Mouse (Mus musculus) forebrain, embryonic 16.5 days (tissue): ENCODE results near the gene Tmx1. TPM values are rescaled to one million over a fixed set of nuclear protein-coding genes. Genes with fewer than 3 reads are reported as not detected.

Source experiments
- ATAC-seq: fragments of 200-750 bp; cut with Nextera tagmentation; 2 replicates; pipeline ENCODE4 v1.8.0; 2017; ENCODE audit warnings: mild to moderate bottlenecking, moderate library complexity
- H3K27ac ChIP-seq: fragments of 300-500 bp; sonication (generic); 2 replicates; pipeline ENCODE4 v1.5.1; 2014; ENCODE audit warnings: low read length, control low read depth
- H3K27me3 ChIP-seq: fragments of 300-500 bp; sonication (generic); replicated peaks from 2 replicates; pipeline ENCODE4 v1.6.1; 2014; ENCODE audit warnings: low read length; ENCODE audit not compliant: control insufficient read depth, insufficient read depth
- H3K36me3 ChIP-seq: fragments of 300-500 bp; sonication (generic); 2 replicates; pipeline ENCODE4 v1.6.1; 2014; ENCODE audit not compliant: control insufficient read depth, insufficient read depth
- H3K4me1 ChIP-seq: fragments of 300-500 bp; sonication (generic); replicated peaks from 2 replicates; pipeline ENCODE4 v1.6.1; 2014; ENCODE audit warnings: low read length; ENCODE audit not compliant: control insufficient read depth, insufficient read depth
- H3K4me2 ChIP-seq: fragments of 300-500 bp; sonication (generic); 2 replicates; pipeline ENCODE4 v1.6.1; 2014; ENCODE audit warnings: mild to moderate bottlenecking, low read length, control low read depth
- H3K4me3 ChIP-seq: fragments of 300-500 bp; sonication (generic); replicated peaks from 2 replicates; pipeline ENCODE4 v1.5.1; 2014; ENCODE audit warnings: mild to moderate bottlenecking, low read length, control low read depth
- H3K9ac ChIP-seq: fragments of 300-500 bp; sonication (generic); replicated peaks from 2 replicates; pipeline ENCODE4 v1.6.1; 2014; ENCODE audit warnings: low read depth, low read length, control low read depth
- H3K9me3 ChIP-seq: fragments of 300-500 bp; sonication (generic); 2 replicates; pipeline ENCODE4 v1.6.1; 2016; ENCODE audit warnings: low read length; ENCODE audit not compliant: control insufficient read depth
- WGBS: fragments of 180-500 bp; shearing (Covaris S2); extraction: QIAGEN DNeasy Blood & Tissue Kit; methylation state at CpG from one replicate; pipeline ENCODE4 v1.1.7; 2014; 5-methylcytosine and 5-hydroxymethylcytosine counted together
- polyA plus RNA-seq: library from polyadenylated mRNA; unstranded; fragments of >200 nt; fragmentation: Nextera tagmentation; extraction: Ambion mirVana; gene quantifications from 2 replicates; pipeline ENCODE4 v1.2.1, GENCODE M21; 2015

Tmx1 gene
- polyA plus RNA-seq, 1 experiment from 2014 or later = 128 TPM

GRCm38 (mm10) chr12:70476884-70477576 is 24.1 kb downstream of the Tmx1 start:
- no peak for ATAC-seq
- Histone ChIP-seq H3K4me3 (no peak overlapping the region), H3K4me2 (no peak overlapping the region), H3K9ac (no peak overlapping the region), H3K9me3 (peaks cover 4% of the 10 kb centered on the region; the same call in 1 of the 2 replicates), H3K36me3 (no peaks in the 10 kb centered on the region), H3K4me1 (no peaks in the 10 kb centered on the region), H3K27ac (no peak overlapping the region), H3K27me3 (no peaks in the 10 kb centered on the region)
- 75% methylated on average over 16 of the region's 16 CpGs for WGBS

DNA sequence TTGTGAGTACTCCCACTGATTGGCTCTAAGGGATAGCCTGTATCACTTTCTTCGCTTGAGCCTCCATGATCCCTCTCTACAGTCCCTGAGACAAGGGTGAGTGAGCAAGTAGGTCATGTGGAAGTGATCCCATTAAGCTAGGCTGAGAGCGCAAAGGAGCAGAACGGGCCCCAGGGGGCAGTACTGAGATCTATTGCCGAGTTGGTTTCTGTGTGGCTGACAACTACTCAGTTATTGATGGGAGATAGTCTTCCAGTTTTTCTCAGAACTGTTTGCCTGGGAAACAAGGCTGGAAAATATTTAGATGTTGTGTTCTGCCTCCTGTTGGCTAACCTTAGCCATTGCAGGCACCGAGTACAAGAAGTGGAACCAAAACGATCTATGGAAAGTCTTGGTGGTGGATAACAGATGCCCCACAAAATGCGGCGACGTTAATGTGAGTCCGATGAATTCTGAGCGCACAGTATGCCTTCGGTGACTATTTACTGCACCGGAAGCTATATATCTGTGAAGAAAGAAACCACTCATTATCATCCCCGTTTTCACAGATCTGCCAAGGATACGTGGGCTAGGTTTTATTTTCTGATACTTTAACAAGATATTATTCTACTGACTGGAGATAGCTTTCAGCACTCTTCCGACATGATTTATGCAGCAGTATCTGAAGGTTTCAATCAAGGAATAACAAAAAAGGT is 24.8 kb downstream of the Tmx1 start:
- Histone ChIP-seq H3K9me3 (no peaks in the 10 kb centered on the region), H3K9ac (no peak overlapping the region), H3K27me3 (no peaks in the 10 kb centered on the region), H3K36me3 (no peaks in the 10 kb centered on the region), H3K4me3 (no peak overlapping the region), H3K4me1 (no peaks in the 10 kb centered on the region), H3K27ac (no peak overlapping the region), H3K4me2 (no peak overlapping the region)
- 71% methylated on average over 16 of the region's 16 CpGs for WGBS
- ATAC-seq = no peak

GRCm38 (mm10) chr12:70485956-70486355 is 33.1 kb downstream of the Tmx1 start:
- Histone ChIP-seq H3K9ac (no peak overlapping the region), H3K9me3 (no peaks in the 10 kb centered on the region), H3K27me3 (no peaks in the 10 kb centered on the region), H3K4me1 (no peaks in the 10 kb centered on the region), H3K4me2 (no peak overlapping the region), H3K36me3 (no peaks in the 10 kb centered on the region), H3K4me3 (no peak overlapping the region), H3K27ac (no peak overlapping the region)
- ATAC-seq = no peak
- WGBS = 93% methylated on average over 7 of the region's 7 CpGs

DNA sequence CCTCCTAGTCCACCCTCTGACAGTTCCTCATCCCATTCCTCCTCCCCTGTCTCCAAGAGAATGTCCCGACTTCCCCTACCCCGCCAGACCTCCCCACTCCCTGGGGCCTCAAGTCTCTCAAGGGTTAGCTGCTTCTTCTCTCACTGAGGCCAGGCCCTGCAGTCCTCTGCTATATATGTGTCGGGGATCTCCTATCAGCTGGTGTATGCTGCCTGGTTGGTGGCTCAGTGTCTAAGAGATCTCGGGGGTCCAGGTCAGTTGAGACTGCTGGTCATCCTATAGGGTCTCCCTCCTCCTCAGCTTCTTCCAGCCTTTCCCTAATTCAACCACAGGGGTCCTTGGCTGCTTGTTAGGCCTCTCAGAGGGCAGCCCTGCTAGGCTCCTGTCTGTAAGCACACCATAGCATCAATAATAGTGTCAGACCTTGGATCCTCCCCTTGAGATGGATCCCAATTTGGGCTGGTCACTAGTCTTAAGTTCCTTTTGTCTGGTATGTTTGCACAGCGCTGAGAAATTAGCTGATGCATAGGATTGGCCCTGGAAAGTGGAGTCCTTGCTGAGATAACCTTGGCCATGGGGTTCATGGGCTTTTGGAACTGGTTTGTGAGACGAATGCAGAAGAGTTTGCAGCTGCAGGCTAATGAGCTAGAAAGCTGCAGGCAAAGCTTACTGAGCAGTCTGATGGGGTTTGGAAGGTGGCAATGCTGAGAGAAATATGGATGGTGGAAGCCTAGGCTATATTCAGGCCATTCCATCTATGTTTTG is 34.0 kb downstream of the Tmx1 start:
- 80% methylated on average over 6 of the region's 6 CpGs for WGBS
- no peak overlapping the region for H3K4me2 ChIP-seq
- no peaks in the 10 kb centered on the region for H3K36me3 ChIP-seq
- H3K27me3 ChIP-seq = no peaks in the 10 kb centered on the region
- no peaks in the 10 kb centered on the region for H3K4me1 ChIP-seq
- no peak overlapping the region for H3K27ac ChIP-seq
- no peaks in the 10 kb centered on the region for H3K9me3 ChIP-seq
- H3K4me3 ChIP-seq = no peak overlapping the region
- H3K9ac ChIP-seq = no peak overlapping the region
- ATAC-seq = no peak

GRCm38 (mm10) chr12:70492441-70492840 is 39.5 kb downstream of the Tmx1 start:
- no peak overlapping the region for H3K4me2 ChIP-seq
- H3K9ac ChIP-seq = no peak overlapping the region
- no peaks in the 10 kb centered on the region for H3K27me3 ChIP-seq
- H3K27ac ChIP-seq = no peak overlapping the region
- H3K4me1 ChIP-seq = no peaks in the 10 kb centered on the region
- 88% methylated on average over 10 of the region's 10 CpGs for WGBS
- H3K4me3 ChIP-seq = no peak overlapping the region
- no peak for ATAC-seq
- H3K36me3 ChIP-seq = no peaks in the 10 kb centered on the region
- H3K9me3 ChIP-seq = no peaks in the 10 kb centered on the region

GRCm38 (mm10) chr12:70494494-70495281 is 41.8 kb downstream of the Tmx1 start:
- ATAC-seq = peak; percentile 64

GRCm38 (mm10) chr12:70495282-70495922 is 42.5 kb downstream of the Tmx1 start:
- Histone ChIP-seq H3K27ac (no peak overlapping the region), H3K4me3 (no peak overlapping the region), H3K9me3 (no peaks in the 10 kb centered on the region), H3K9ac (no peak overlapping the region), H3K4me2 (no peak overlapping the region), H3K4me1 (no peaks in the 10 kb centered on the region), H3K36me3 (no peaks in the 10 kb centered on the region), H3K27me3 (no peaks in the 10 kb centered on the region)
- whole genome bisulfite sequencing = 24% methylated on average over 4 of the region's 4 CpGs
- ATAC-seq = peak; percentile 30; the same call in 1 of the 2 replicates

More at GRCm38 (mm10) chr12:70494494-70495281, 41.8 kb downstream of the Tmx1 start:
- H3K9me3 ChIP-seq = no peaks in the 10 kb centered on the region
- H3K27ac ChIP-seq = no peak overlapping the region
- no peaks in the 10 kb centered on the region for H3K36me3 ChIP-seq
- no peaks in the 10 kb centered on the region for H3K27me3 ChIP-seq
- no peaks in the 10 kb centered on the region for H3K4me1 ChIP-seq
- H3K4me3 ChIP-seq = no peak overlapping the region
- 55% methylated on average over 10 of the region's 10 CpGs for WGBS
- H3K9ac ChIP-seq = no peak overlapping the region
- no peak overlapping the region for H3K4me2 ChIP-seq

GRCm38 (mm10) chr12:70498091-70498490 is 45.2 kb downstream of the Tmx1 start:
- Histone ChIP-seq H3K4me1 (no peaks in the 10 kb centered on the region), H3K9me3 (no peaks in the 10 kb centered on the region), H3K4me2 (no peak overlapping the region), H3K9ac (no peak overlapping the region), H3K36me3 (no peaks in the 10 kb centered on the region), H3K4me3 (no peak overlapping the region), H3K27ac (no peak overlapping the region), H3K27me3 (no peaks in the 10 kb centered on the region)
- 62% methylated on average over 3 of the region's 3 CpGs for WGBS
- ATAC-seq = no peak
